Mouse (Mus musculus) brain, embryonic 14.5 days (tissue): Measurements from ENCODE around the gene Olfr889. TPM values are rescaled to one million over a fixed set of nuclear protein-coding genes. Genes with fewer than 3 reads are reported as not detected.
"Not testable (repeated sequence)": the region's sequence is repeated elsewhere in the genome, so short reads cannot be mapped to it uniquely, and the experiment has no call there.

Experiments used
- DNase-seq: peaks from one replicate; pipeline ENCODE4 v3.0.0-alpha.2; 2011; ENCODE audit warnings: low read depth
- CTCF ChIP-seq: fragments of 200-500 bp; IDR thresholded peaks from 2 replicates; pipeline ENCODE4 v1.5.1; 2012; ENCODE audit warnings: inconsistent platforms, mild to moderate bottlenecking, moderate library complexity, borderline replicate concordance; ENCODE audit not compliant: insufficient read depth, insufficient read length; ENCODE audit errors: extremely low read depth
- POLR2A ChIP-seq: fragments of 200-500 bp; IDR thresholded peaks from 2 replicates; pipeline ENCODE4 v1.6.1; 2012; ENCODE audit warnings: mild to moderate bottlenecking, inconsistent platforms, borderline replicate concordance; ENCODE audit not compliant: poor library complexity, insufficient read depth, insufficient read length, severe bottlenecking; ENCODE audit errors: extremely low read depth
- polyA plus RNA-seq: library from polyadenylated mRNA; depleted of rRNA; stranded (reverse); fragments of >200 nt; gene quantifications from 2 replicates; pipeline ENCODE4 v1.2.3, GENCODE M21; 2012; rRNA removed

Olfr889 gene
- 0.01 TPM in 1 of 2 replicates, not detected in the other for polyA plus RNA-seq

DNA sequence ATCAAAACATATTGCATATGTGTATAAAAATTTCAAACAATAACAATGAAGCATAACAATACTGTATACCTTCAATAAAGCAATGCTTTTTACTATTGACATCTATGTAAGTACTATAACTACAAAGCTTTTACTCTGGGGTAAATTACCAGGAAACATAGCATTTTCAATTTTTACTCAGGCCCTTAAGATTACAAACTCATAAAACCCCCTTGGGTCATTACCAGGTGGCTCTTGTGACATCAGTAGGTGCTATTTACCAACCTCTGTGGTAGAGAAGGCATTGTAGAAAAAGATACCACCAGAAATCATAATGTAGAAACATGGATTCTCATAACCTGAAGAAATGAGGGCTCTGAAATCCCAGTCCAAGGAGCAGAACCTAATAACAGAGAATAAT lies at the start of gene Olfr889:
Olfr889 (plus strand) TSS at position 301 of the 400 bp plus-strand sequence.
- DNase-seq, result no peak
- no peak for TF ChIP-seq CTCF
- no peak for TF ChIP-seq POLR2A

DNA sequence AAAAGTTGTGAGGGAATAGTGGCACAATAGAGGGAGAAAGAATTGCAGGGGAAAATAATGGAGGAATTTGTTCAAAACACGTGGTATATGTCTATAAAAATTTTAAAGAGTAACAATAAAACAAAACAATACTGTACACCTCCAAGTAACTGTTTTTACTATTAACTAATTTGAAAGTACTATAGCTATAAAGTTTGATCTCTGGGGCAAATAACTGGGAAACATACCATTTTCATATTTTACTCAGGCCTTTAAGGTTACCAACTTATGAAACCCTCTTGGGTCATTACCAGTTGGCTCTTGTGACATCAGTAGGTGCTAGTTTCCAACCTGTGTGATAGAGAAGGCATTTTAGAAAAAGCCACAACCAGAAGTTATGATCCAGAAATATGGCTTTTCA lies 31.2 kb upstream of the Olfr889 start, which contains the start of gene Olfr887:
Olfr887 (plus strand) TSS at position 301 of the 400 bp plus-strand sequence.
- no peak for DNase-seq
- TF ChIP-seq CTCF, result no peak

DNA sequence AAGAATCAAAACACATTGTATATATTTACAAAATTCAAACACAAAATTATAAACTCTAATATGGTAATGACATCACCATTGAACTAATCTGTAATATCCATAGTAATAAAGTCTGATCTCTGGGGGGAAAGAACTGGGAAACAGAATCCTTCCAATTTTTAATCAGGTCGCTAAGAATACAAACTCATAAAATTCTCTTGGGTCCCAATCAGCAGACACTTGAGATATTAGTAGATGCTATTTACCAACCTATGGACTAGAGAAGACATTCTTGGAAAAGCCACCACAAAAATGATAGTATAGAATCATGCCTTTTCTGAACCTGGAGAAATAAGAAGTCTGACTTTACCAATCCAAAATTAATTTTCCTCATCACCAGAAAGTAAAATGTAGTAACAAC lies 7.2 kb upstream of the Olfr889 start, which contains the start of gene Olfr888:
Olfr888 (plus strand) TSS at position 301 of the 400 bp plus-strand sequence.
- TF ChIP-seq CTCF, result no peak
- TF ChIP-seq POLR2A, result no peak
- no peak for DNase-seq

DNA sequence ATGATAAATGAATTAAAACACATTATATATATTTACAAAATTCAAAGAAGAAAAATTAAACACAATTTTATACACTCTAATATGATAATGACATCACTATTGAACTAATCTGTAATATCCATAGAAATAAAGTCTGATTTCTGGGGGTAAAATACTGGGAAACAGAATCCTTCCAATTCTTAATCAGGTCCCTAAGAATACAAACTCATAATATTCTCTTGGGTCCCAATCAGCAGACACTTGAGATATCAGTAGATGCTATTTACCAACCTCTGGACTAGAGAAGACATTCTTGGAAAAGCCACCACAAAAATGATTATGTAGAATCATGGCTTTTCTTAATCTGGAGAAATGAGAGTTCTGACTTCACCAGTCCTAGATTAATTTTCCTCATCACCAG lies 27.2 kb downstream of the Olfr889 start, which contains the start of gene Olfr890:
Olfr890 (plus strand) TSS at position 301 of the 400 bp plus-strand sequence.
- no peak for DNase-seq
- no peak for TF ChIP-seq CTCF
- TF ChIP-seq POLR2A, result no peak

DNA sequence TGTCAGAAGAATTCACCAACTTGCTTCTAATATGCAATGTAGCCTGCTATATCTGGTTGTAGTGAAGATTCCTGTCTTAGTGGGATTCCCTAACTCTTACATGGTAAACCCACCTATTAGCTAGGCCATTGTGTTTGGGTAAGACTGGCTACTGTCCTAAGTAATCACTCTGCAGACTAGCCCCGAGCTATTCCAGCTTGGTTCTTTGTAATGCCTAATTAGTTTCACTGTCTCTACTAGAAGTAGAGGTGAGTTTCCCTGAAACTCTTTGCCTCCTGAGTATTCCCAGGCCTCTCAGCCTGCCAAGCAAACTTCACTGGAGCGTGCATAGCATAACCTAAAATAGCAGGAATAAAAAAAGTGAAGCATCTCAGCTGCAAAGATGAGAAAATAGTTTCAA lies 53.3 kb downstream of the Olfr889 start:
- not testable (repeated sequence) for DNase-seq

Other genes starting within 250 kb of the Olfr889 start
- gene Olfr145, start 218.5 kb upstream of the Olfr889 start, polyA plus RNA-seq, result not detected in 2 replicates
- gene Olfr878, start 197.4 kb upstream of the Olfr889 start, polyA plus RNA-seq, result not detected in 2 replicates
- not detected in 2 replicates for gene Olfr881, start 123.4 kb upstream of the Olfr889 start, polyA plus RNA-seq
- gene Olfr883, start 89.4 kb upstream of the Olfr889 start, polyA plus RNA-seq, result not detected in 2 replicates
- not detected in 2 replicates for gene Olfr884, start 68.6 kb upstream of the Olfr889 start, polyA plus RNA-seq
- not detected in 2 replicates for gene Olfr885, start 53.9 kb upstream of the Olfr889 start, polyA plus RNA-seq
- gene Olfr887, start 31.1 kb upstream of the Olfr889 start, polyA plus RNA-seq, result not detected in 2 replicates
- gene Olfr888, start 7.1 kb upstream of the Olfr889 start, polyA plus RNA-seq, result not detected in 2 replicates
- not detected in 2 replicates for gene Olfr890, start 27.3 kb downstream of the Olfr889 start, polyA plus RNA-seq
- gene Olfr891, start 65.6 kb downstream of the Olfr889 start, polyA plus RNA-seq, result not detected in 2 replicates
- gene Olfr893, start 93.2 kb downstream of the Olfr889 start, polyA plus RNA-seq, result not detected in 2 replicates
- not detected in 2 replicates for gene Olfr894, start 102.9 kb downstream of the Olfr889 start, polyA plus RNA-seq
- gene Olfr143, start 137.6 kb downstream of the Olfr889 start, polyA plus RNA-seq, result not detected in 2 replicates
- gene Olfr895, start 152.7 kb downstream of the Olfr889 start, polyA plus RNA-seq, result not detected in 2 replicates
- gene Olfr896-ps1, start 175.9 kb downstream of the Olfr889 start, polyA plus RNA-seq, result not detected in 2 replicates
- not detected in 2 replicates for gene Olfr25, start 213.9 kb downstream of the Olfr889 start, polyA plus RNA-seq
- gene Olfr898, start 233.2 kb downstream of the Olfr889 start, polyA plus RNA-seq, result not detected in 2 replicates